Mouse (Mus musculus) midbrain, embryonic 14.5 days (tissue): ENCODE measurements around the gene Pitpna. TPM values are rescaled to one million over a fixed set of nuclear protein-coding genes. Genes with fewer than 3 reads are reported as not detected.

Source experiments
- ATAC-seq: fragments of 200-750 bp; cut with Nextera tagmentation; 2 replicates; pipeline ENCODE4 v1.8.0; 2017; ENCODE audit warnings: moderate number of reproducible peaks, moderate library complexity; ENCODE audit not compliant: low FRiP score, low TSS enrichment
- DNase-seq: peaks from one replicate; pipeline ENCODE4 v3.0.0-alpha.2; 2015
- H3K27ac ChIP-seq: fragments of 300-500 bp; sonication (generic); replicated peaks from 2 replicates; pipeline ENCODE4 v1.5.1; 2014; ENCODE audit warnings: mild to moderate bottlenecking, low read depth, low read length, moderate library complexity
- H3K27me3 ChIP-seq: fragments of 300-500 bp; sonication (generic); 2 replicates; pipeline ENCODE4 v1.6.1; 2014; ENCODE audit warnings: low read length, control low read depth, mixed read lengths; ENCODE audit not compliant: control insufficient read depth, insufficient read depth
- H3K36me3 ChIP-seq: fragments of 300-500 bp; sonication (generic); 2 replicates; pipeline ENCODE4 v1.6.1; 2014; ENCODE audit warnings: low read length, control low read depth; ENCODE audit not compliant: control insufficient read depth, insufficient read depth
- H3K4me1 ChIP-seq: fragments of 300-500 bp; sonication (generic); 2 replicates; pipeline ENCODE4 v1.6.1; 2014; ENCODE audit warnings: mild to moderate bottlenecking, antibody characterized with exemption, low read length, control low read depth; ENCODE audit not compliant: control insufficient read depth, insufficient read depth
- H3K4me2 ChIP-seq: fragments of 300-500 bp; sonication (generic); 2 replicates; pipeline ENCODE4 v1.6.1; 2014; ENCODE audit warnings: mild to moderate bottlenecking, low read length, moderate library complexity
- H3K4me3 ChIP-seq: fragments of 300-500 bp; sonication (generic); replicated peaks from 2 replicates; pipeline ENCODE4 v1.5.1; 2014; ENCODE audit warnings: low read depth, low read length
- H3K9ac ChIP-seq: fragments of 300-500 bp; sonication (generic); replicated peaks from 2 replicates; pipeline ENCODE4 v1.6.1; 2014; ENCODE audit warnings: mild to moderate bottlenecking, low read length, moderate library complexity
- H3K9me3 ChIP-seq: fragments of 300-500 bp; sonication (generic); 2 replicates; pipeline ENCODE4 v1.6.1; 2016; ENCODE audit warnings: low read length, control low read depth, mixed read lengths; ENCODE audit not compliant: control insufficient read depth
- WGBS: fragments of 180-500 bp; shearing (Covaris S2); extraction: QIAGEN DNeasy Blood & Tissue Kit; methylation state at CpG from one replicate; pipeline ENCODE4 v1.1.7; 2014; 5-methylcytosine and 5-hydroxymethylcytosine counted together
- polyA plus RNA-seq: library from polyadenylated mRNA; unstranded; fragments of >200 nt; fragmentation: Nextera tagmentation; extraction: Ambion mirVana; gene quantifications from 2 replicates; pipeline ENCODE4 v1.2.1, GENCODE M21; 2014

Gene Pitpna
- polyA plus RNA-seq, 1 experiment from 2014 or later: 115 TPM

GRCm38 (mm10) chr11:75614769-75615168 lies 26.9 kb downstream of the Pitpna start:
- Histone ChIP-seq H3K4me1 (no peaks in the 10 kb centered on the region), H3K4me2 (no peak overlapping the region), H3K36me3 (peaks cover 70% of the 10 kb centered on the region), H3K9ac (no peak overlapping the region), H3K4me3 (no peak overlapping the region), H3K27ac (no peak overlapping the region), H3K9me3 (no peaks in the 10 kb centered on the region), H3K27me3 (no peaks in the 10 kb centered on the region)
- ATAC-seq: no peak
- 100% methylated on average over 1 of the region's 1 CpGs for WGBS
- DNase-seq: no peak

- WGBS: 88% methylated on average over 2 of the region's 2 CpGs
- H3K9me3 ChIP-seq: no peaks in the 10 kb centered on the region
- peaks cover 70% of the 10 kb centered on the region for H3K36me3 ChIP-seq
- H3K27ac ChIP-seq: no peak overlapping the region
- H3K27me3 ChIP-seq: no peaks in the 10 kb centered on the region
- no peak overlapping the region for H3K9ac ChIP-seq
- H3K4me3 ChIP-seq: no peak overlapping the region
- ATAC-seq (no peak), DNase-seq (no peak)
- H3K4me1 ChIP-seq: no peaks in the 10 kb centered on the region
- H3K4me2 ChIP-seq: no peak overlapping the region
Observed at GRCm38 (mm10) chr11:75615556-75615955, 27.7 kb downstream of the Pitpna start.

- ATAC-seq (no peak), DNase-seq (peak; percentile 9)
- no peaks in the 10 kb centered on the region for H3K4me1 ChIP-seq
- no peaks in the 10 kb centered on the region for H3K27me3 ChIP-seq
- 81% methylated on average over 5 of the region's 5 CpGs for WGBS
- H3K9me3 ChIP-seq: no peaks in the 10 kb centered on the region
- H3K36me3 ChIP-seq: peaks cover 71% of the 10 kb centered on the region
- H3K4me3 ChIP-seq: no peak overlapping the region
- H3K4me2 ChIP-seq: no peak overlapping the region
- no peak overlapping the region for H3K27ac ChIP-seq
- H3K9ac ChIP-seq: no peak overlapping the region
Observed at GRCm38 (mm10) chr11:75619133-75619532, 31.2 kb downstream of the Pitpna start.

- no peaks in the 10 kb centered on the region for H3K9me3 ChIP-seq
- H3K9ac ChIP-seq: no peak overlapping the region
- no peaks in the 10 kb centered on the region for H3K4me1 ChIP-seq
- no peak overlapping the region for H3K4me2 ChIP-seq
- no peak overlapping the region for H3K4me3 ChIP-seq
- ATAC-seq (no peak), DNase-seq (no peak)
- H3K36me3 ChIP-seq: peaks cover 72% of the 10 kb centered on the region
- H3K27me3 ChIP-seq: no peaks in the 10 kb centered on the region
- WGBS: 95% methylated on average over 12 of the region's 12 CpGs
- no peak overlapping the region for H3K27ac ChIP-seq
Observed at GRCm38 (mm10) chr11:75620136-75620780, 32.4 kb downstream of the Pitpna start.

GRCm38 (mm10) chr11:75621426-75621825 lies 33.5 kb downstream of the Pitpna start:
- H3K4me3 ChIP-seq: no peak overlapping the region
- no peak for DNase-seq
- WGBS: 91% methylated on average over 2 of the region's 2 CpGs
- no peak overlapping the region for H3K4me2 ChIP-seq
- H3K9ac ChIP-seq: no peak overlapping the region
- peaks cover 78% of the 10 kb centered on the region for H3K36me3 ChIP-seq
- no peaks in the 10 kb centered on the region for H3K27me3 ChIP-seq
- no peaks in the 10 kb centered on the region for H3K4me1 ChIP-seq
- H3K9me3 ChIP-seq: no peaks in the 10 kb centered on the region
- H3K27ac ChIP-seq: no peak overlapping the region
- ATAC-seq: no peak

- H3K9ac ChIP-seq: no peak overlapping the region
- H3K27me3 ChIP-seq: no peaks in the 10 kb centered on the region
- DNase-seq (no peak), ATAC-seq (no peak)
- no peaks in the 10 kb centered on the region for H3K4me1 ChIP-seq
- peaks cover 77% of the 10 kb centered on the region for H3K36me3 ChIP-seq
- no peaks in the 10 kb centered on the region for H3K9me3 ChIP-seq
- no peak overlapping the region for H3K4me3 ChIP-seq
- 91% methylated on average over 2 of the region's 2 CpGs for WGBS
- H3K27ac ChIP-seq: no peak overlapping the region
- H3K4me2 ChIP-seq: no peak overlapping the region
Observed at GRCm38 (mm10) chr11:75622588-75623329, 34.9 kb downstream of the Pitpna start.

GRCm38 (mm10) chr11:75624102-75624554 lies 36.2 kb downstream of the Pitpna start:
- ATAC-seq (no peak), DNase-seq (no peak)
- WGBS: 84% methylated on average over 2 of the region's 2 CpGs
- no peak overlapping the region for H3K4me3 ChIP-seq
- no peaks in the 10 kb centered on the region for H3K9me3 ChIP-seq
- H3K36me3 ChIP-seq: peaks cover 83% of the 10 kb centered on the region
- H3K4me1 ChIP-seq: no peaks in the 10 kb centered on the region
- no peak overlapping the region for H3K4me2 ChIP-seq
- no peak overlapping the region for H3K27ac ChIP-seq
- H3K27me3 ChIP-seq: no peaks in the 10 kb centered on the region
- H3K9ac ChIP-seq: no peak overlapping the region

GRCm38 (mm10) chr11:75625820-75626219 lies 37.9 kb downstream of the Pitpna start:
- ATAC-seq: no peak

GRCm38 (mm10) chr11:75630098-75630497 lies 42.2 kb downstream of the Pitpna start:
- Histone ChIP-seq H3K27ac (peak overlapping the region; percentile 77), H3K36me3 (peaks cover 42% of the 10 kb centered on the region), H3K9me3 (no peaks in the 10 kb centered on the region), H3K4me3 (peak overlapping the region; percentile 69), H3K27me3 (no peaks in the 10 kb centered on the region), H3K4me2 (peak overlapping the region; percentile 88), H3K4me1 (peaks cover 14% of the 10 kb centered on the region), H3K9ac (peak overlapping the region; percentile 67)
- no peak for ATAC-seq
- WGBS: 19% methylated on average over 5 of the region's 5 CpGs
- no peak for DNase-seq

More at GRCm38 (mm10) chr11:75625820-75626219, 37.9 kb downstream of the Pitpna start:
- Histone ChIP-seq H3K9me3 (no peaks in the 10 kb centered on the region), H3K4me2 (no peak overlapping the region), H3K4me1 (peaks cover 4% of the 10 kb centered on the region; the same call in 1 of the 2 replicates), H3K27me3 (no peaks in the 10 kb centered on the region), H3K9ac (no peak overlapping the region), H3K27ac (no peak overlapping the region), H3K36me3 (peaks cover 66% of the 10 kb centered on the region), H3K4me3 (no peak overlapping the region)
- WGBS: 94% methylated on average over 4 of the region's 4 CpGs
- no peak for DNase-seq
